Mouse (Mus musculus) liver, postnatal 0 days (tissue): ENCODE measurements at regions not wholly inside any gene's neighbourhood (a gene's known extent, or its start where the extent isn't known, plus 50 kb on each side); places are given as distances from the start of the nearest gene placed in this dataset.

Source experiments
- CTCF ChIP-seq: sonication (generic); IDR thresholded peaks from 2 replicates; pipeline ENCODE4 v1.5.1; 2016; ENCODE audit warnings: antibody characterized with exemption, low read depth
- EP300 ChIP-seq: IDR thresholded peaks from 2 replicates; pipeline ENCODE4 v1.6.1; 2016; ENCODE audit warnings: antibody characterized with exemption, low read depth, mild to moderate bottlenecking

DNA sequence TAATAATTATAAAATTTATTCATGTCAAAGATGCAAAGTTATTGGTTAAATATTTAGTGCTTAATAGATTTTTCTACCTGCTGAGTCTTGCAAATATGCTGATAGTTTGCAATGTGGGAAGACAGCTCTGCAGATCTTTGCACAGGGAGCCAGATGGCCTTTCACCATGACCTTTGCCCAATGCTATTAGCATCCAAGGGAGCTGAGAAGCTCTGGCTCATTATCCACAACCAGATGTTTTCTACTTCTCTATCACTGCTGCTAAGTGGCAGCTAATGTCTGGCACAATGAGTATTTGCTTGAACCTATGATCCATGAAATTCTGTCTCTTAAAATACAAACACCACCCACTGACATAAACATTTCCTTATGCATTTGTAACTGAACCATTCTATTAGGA, 1610.4 kb downstream of the D3Ertd751e start:
- TF ChIP-seq CTCF (no peak), EP300 (no peak)
